Mouse (Mus musculus): Measurements from ENCODE around the gene Ptcra. TPM values are rescaled to one million over a fixed set of nuclear protein-coding genes. Genes with fewer than 3 reads are reported as not detected.
"Not testable (repeated sequence)": the region's sequence is repeated elsewhere in the genome, so short reads cannot be mapped to it uniquely, and the experiment has no call there.

Gene Ptcra
- polyA plus RNA-seq, 1 experiment from 2014 or later, result 0.34 TPM

DNA sequence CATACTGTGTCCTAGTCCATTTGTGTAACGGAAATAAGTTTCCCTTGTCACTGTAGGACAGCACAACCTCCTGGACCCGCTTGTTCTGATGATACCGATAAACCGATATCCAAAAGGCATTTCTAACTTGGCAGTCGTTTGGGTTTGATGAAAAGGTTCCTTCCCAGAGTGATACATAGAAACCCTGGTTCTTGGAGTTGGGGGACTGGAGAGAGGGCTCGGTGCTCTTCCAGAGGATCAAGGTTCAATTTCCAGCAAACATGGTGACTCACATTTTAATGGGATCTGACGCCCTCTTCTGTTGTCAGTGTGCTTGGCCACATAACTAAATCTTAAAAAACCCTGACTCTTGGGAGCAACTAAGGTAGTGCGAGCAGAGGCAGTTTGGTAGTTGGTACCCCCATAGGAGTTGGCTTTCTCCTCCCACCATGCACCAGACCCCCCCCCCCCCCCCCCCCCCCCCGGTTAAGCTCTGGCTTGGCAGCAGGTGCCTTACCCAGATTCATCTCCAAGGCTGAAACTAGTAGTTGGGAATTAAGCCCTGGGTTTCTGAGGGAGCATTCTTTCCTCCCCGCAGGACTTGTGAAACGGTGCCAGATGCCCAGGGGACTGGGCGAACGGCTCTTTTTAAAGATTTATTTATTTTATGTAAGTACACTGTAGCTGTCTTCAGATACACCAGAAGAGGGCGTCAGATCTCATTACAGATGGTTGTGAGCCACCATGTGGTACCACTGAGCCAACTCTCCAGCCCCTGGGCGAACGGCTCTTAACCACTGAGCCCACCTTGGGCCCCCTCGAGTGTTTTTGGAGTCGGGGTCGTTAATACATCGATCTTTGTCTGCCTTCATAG, 10.0 kb upstream of the Ptcra start:
- Histone ChIP-seq H3K9me3 (ENCODE audit: control insufficient read depth, low read length) (no peaks in the 10 kb centered on the region), H3K27me3 (ENCODE audit: control insufficient read depth, insufficient read depth, low read length) (no peaks in the 10 kb centered on the region), H3K4me2 (replicated peaks; ENCODE audit: low read depth, low read length) (peak overlapping the region; percentile 67), H3K4me3 (ENCODE audit: low read depth, low read length) (peak overlapping the region; percentile 71), H3K4me1 (replicated peaks; ENCODE audit: control insufficient read depth, insufficient read depth, low read length) (0 out of 2 replicates have a peak, but pooled peaks cover 3% of the 10 kb centered on the region), H3K36me3 (ENCODE audit: control insufficient read depth, insufficient read depth, low read length) (peaks cover 5% of the 10 kb centered on the region; the same call in 1 of the 2 replicates), H3K9ac (ENCODE audit: low read depth, low read length) (peak overlapping the region; percentile 73; the same call in 1 of the 2 replicates), H3K27ac (ENCODE audit: low read depth, low read length) (no peak overlapping the region)
- ATAC-seq (ENCODE audit: low FRiP score), result peak; percentile 37
- WGBS, result 12% methylated on average over 19 of the region's 20 CpGs
- DNase-seq (ENCODE audit: low spot score), result peak; percentile 40

DNA sequence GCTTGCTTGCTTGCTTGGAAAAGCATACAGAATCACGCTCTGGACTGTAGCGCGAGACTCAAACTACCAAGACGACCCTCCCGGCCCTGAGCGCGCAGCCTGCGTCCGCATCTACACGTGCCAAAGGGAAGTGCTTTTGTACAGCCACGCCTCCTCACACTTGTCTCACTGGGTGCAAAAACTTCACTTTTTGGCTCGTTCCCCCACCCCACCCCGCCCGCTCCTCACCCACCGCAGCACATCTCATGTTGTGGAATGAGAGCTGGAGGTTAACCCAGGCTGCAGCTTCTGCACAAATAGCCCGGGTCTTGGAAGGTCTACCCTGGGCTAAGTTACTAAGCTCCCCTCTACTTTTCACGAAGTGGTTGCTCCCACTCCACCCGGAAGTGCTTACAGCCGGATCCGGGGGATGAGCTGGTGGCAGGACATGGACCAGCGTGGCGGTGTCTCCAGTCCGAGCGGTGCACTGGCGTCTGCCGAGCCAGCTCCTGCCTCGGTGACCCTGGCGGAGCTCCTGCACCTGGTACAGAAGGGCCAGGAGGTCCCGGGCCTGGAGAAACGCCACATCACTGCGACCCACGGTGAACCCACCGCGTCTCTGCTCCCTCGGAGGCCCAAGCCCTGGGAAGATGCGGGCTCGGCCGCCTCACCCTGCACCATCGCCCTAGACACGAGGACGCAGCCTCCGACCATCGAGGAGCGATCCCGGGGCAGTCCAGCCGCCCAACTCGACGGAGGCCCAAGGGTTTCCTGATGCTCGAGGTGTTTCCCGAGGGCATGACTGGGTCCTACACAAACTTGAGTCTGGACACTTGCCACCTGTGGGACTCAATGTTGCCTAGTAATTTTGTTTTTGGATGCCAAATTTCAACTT, 9.1 kb upstream of the Ptcra start, which contains the start of gene 2310039H08Rik:
Gene 2310039H08Rik, plus strand, starts transcription at position 232 of the 874 bp plus-strand sequence.
- H3K27ac ChIP-seq (ENCODE audit: low read depth, low read length), result peak within 1 kb of the TSS; percentile 51
- ATAC-seq (ENCODE audit: low FRiP score), result peak; percentile 89
- peak within 1 kb of the TSS; percentile 71 for H3K4me3 ChIP-seq (ENCODE audit: low read depth, low read length)
- no peaks in the 10 kb centered on the region for H3K9me3 ChIP-seq (ENCODE audit: control insufficient read depth, low read length)
- 0 out of 2 replicates have a peak, but pooled peaks cover 3% of the 10 kb centered on the region for H3K4me1 ChIP-seq (replicated peaks; ENCODE audit: control insufficient read depth, insufficient read depth, low read length)
- H3K36me3 ChIP-seq (ENCODE audit: control insufficient read depth, insufficient read depth, low read length), result peaks cover 5% of the 10 kb centered on the region; the same call in 1 of the 2 replicates
- peak within 1 kb of the TSS; percentile 73 for H3K9ac ChIP-seq (ENCODE audit: low read depth, low read length)
- peak; percentile 87 for DNase-seq (ENCODE audit: low spot score)
- under 1% methylated on average over 50 of the region's 50 CpGs for WGBS
- H3K4me2 ChIP-seq (replicated peaks; ENCODE audit: low read depth, low read length), result peak within 1 kb of the TSS; percentile 67
- H3K27me3 ChIP-seq (ENCODE audit: control insufficient read depth, insufficient read depth, low read length), result no peaks in the 10 kb centered on the region

DNA sequence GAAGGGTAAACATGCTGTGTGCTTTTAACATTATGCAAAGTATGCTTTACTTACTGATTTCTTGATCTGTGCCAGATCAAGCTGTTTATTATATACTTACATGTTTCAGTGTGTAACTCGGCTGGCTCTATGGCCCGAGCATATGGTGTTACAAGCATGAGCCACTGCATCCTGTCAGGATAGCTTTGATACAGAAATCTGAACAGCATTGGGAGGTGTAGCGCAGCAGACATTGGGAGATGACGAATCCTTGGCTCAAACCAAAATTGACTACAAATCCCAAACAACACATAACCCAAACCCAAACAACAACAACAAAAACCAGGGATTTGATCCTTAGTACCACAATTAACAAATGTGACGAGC, 8.5 kb upstream of the Ptcra start:
- Histone ChIP-seq H3K9me3 (ENCODE audit: control insufficient read depth, low read length) (no peaks in the 10 kb centered on the region), H3K4me2 (replicated peaks; ENCODE audit: low read depth, low read length) (peak overlapping the region; percentile 67), H3K27ac (ENCODE audit: low read depth, low read length) (peak overlapping the region; percentile 20; the same call in 1 of the 2 replicates), H3K4me1 (replicated peaks; ENCODE audit: control insufficient read depth, insufficient read depth, low read length) (0 out of 2 replicates have a peak, but pooled peaks cover 3% of the 10 kb centered on the region), H3K9ac (ENCODE audit: low read depth, low read length) (peak overlapping the region; percentile 73), H3K36me3 (ENCODE audit: control insufficient read depth, insufficient read depth, low read length) (0 out of 2 replicates have a peak, but pooled peaks cover 2% of the 10 kb centered on the region), H3K27me3 (ENCODE audit: control insufficient read depth, insufficient read depth, low read length) (no peaks in the 10 kb centered on the region), H3K4me3 (ENCODE audit: low read depth, low read length) (peak overlapping the region; percentile 71)
- WGBS, result 14% methylated on average over 5 of the region's 5 CpGs
- DNase-seq (ENCODE audit: low spot score) (no peak), ATAC-seq (ENCODE audit: low FRiP score) (peak; percentile 38; the same call in 1 of the 2 replicates)

DNA sequence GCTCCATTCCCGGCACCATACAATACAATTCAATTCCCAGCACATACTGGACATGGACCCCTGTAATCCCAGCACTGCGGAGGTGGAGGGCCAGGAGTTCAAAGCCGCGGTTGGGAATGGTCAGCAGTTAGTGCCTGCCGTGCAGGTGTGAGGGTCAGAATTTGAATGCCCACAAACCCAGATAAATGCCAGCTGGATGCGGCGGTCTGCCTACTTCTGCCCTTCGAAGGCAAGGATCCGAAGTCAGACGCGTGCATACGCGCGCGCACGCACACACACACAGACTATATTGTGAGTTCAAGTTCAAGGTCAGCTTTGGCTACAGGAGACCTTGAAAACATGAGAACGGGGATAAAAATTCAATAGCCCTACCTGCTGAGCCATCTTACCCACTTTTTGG, 8.1 kb upstream of the Ptcra start:
- no peaks in the 10 kb centered on the region for H3K9me3 ChIP-seq (ENCODE audit: control insufficient read depth, low read length)
- peak overlapping the region; percentile 73 for H3K9ac ChIP-seq (ENCODE audit: low read depth, low read length)
- 0 out of 2 replicates have a peak, but pooled peaks cover 2% of the 10 kb centered on the region for H3K36me3 ChIP-seq (ENCODE audit: control insufficient read depth, insufficient read depth, low read length)
- H3K27me3 ChIP-seq (ENCODE audit: control insufficient read depth, insufficient read depth, low read length), result no peaks in the 10 kb centered on the region
- H3K4me1 ChIP-seq (replicated peaks; ENCODE audit: control insufficient read depth, insufficient read depth, low read length), result 0 out of 2 replicates have a peak, but pooled peaks cover 3% of the 10 kb centered on the region
- no peak overlapping the region for H3K27ac ChIP-seq (ENCODE audit: low read depth, low read length)
- H3K4me2 ChIP-seq (replicated peaks; ENCODE audit: low read depth, low read length), result peak overlapping the region; percentile 67
- H3K4me3 ChIP-seq (ENCODE audit: low read depth, low read length), result peak overlapping the region; percentile 71
- WGBS, result 66% methylated on average over 17 of the region's 17 CpGs
- DNase-seq (ENCODE audit: low spot score) (no peak), ATAC-seq (ENCODE audit: low FRiP score) (no peak)

DNA sequence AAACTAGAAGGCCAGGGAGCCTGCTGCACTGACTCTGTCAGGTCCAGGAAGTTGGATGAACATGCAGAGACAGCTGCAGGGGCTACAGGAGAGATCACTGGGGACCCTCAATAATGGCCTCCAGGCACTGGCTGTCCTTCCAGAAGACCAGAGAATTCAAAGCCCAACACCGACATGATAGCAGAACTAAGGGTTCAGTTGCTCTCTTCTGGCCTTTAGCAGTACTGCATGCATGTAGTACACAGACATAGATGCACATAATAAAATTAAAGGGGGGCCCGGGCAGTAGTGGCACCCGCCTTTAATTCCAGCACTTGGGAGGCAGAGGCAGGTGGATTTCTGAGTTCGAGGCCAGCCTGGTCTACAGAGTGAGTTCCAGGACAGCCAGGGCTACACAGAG, 7.5 kb upstream of the Ptcra start:
- ATAC-seq (ENCODE audit: low FRiP score), result no peak
- no peak overlapping the region for H3K4me3 ChIP-seq (ENCODE audit: low read depth, low read length)
- no peak overlapping the region for H3K4me2 ChIP-seq (replicated peaks; ENCODE audit: low read depth, low read length)
- WGBS, result 88% methylated on average over 4 of the region's 4 CpGs
- H3K36me3 ChIP-seq (ENCODE audit: control insufficient read depth, insufficient read depth, low read length), result 0 out of 2 replicates have a peak, but pooled peaks cover 2% of the 10 kb centered on the region
- H3K4me1 ChIP-seq (replicated peaks; ENCODE audit: control insufficient read depth, insufficient read depth, low read length), result 0 out of 2 replicates have a peak, but pooled peaks cover 3% of the 10 kb centered on the region
- no peak overlapping the region for H3K9ac ChIP-seq (ENCODE audit: low read depth, low read length)
- H3K27me3 ChIP-seq (ENCODE audit: control insufficient read depth, insufficient read depth, low read length), result no peaks in the 10 kb centered on the region
- no peaks in the 10 kb centered on the region for H3K9me3 ChIP-seq (ENCODE audit: control insufficient read depth, low read length)
- no peak overlapping the region for H3K27ac ChIP-seq (ENCODE audit: low read depth, low read length)
- DNase-seq (ENCODE audit: low spot score), result no peak

DNA sequence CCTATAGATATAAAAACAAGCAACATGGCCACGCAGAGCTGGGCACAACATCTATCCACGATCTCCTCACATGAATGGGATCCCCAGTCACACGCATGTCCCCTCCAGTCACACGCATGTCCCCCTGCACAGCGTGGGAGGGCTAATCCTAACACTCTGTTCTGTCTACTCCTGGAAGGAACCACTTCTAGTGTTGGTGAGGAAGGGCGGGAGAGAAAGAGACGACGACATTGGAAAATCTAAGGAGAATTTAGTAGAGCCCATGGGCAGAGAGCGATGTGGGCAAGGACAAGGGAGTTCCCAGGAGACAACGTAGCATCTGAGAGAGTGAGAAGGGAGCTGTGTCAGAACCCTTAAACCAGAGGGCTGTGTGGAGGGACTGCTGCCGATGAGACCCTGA, 7.0 kb upstream of the Ptcra start:
- Histone ChIP-seq H3K4me2 (replicated peaks; ENCODE audit: low read depth, low read length) (no peak overlapping the region), H3K9ac (ENCODE audit: low read depth, low read length) (no peak overlapping the region), H3K9me3 (ENCODE audit: control insufficient read depth, low read length) (no peaks in the 10 kb centered on the region), H3K4me1 (replicated peaks; ENCODE audit: control insufficient read depth, insufficient read depth, low read length) (0 out of 2 replicates have a peak, but pooled peaks cover 3% of the 10 kb centered on the region), H3K4me3 (ENCODE audit: low read depth, low read length) (no peak overlapping the region), H3K36me3 (ENCODE audit: control insufficient read depth, insufficient read depth, low read length) (0 out of 2 replicates have a peak, but pooled peaks cover 2% of the 10 kb centered on the region), H3K27me3 (ENCODE audit: control insufficient read depth, insufficient read depth, low read length) (no peaks in the 10 kb centered on the region), H3K27ac (ENCODE audit: low read depth, low read length) (no peak overlapping the region)
- ATAC-seq (ENCODE audit: low FRiP score) (no peak), DNase-seq (ENCODE audit: low spot score) (no peak)
- 89% methylated on average over 11 of the region's 11 CpGs for WGBS

DNA sequence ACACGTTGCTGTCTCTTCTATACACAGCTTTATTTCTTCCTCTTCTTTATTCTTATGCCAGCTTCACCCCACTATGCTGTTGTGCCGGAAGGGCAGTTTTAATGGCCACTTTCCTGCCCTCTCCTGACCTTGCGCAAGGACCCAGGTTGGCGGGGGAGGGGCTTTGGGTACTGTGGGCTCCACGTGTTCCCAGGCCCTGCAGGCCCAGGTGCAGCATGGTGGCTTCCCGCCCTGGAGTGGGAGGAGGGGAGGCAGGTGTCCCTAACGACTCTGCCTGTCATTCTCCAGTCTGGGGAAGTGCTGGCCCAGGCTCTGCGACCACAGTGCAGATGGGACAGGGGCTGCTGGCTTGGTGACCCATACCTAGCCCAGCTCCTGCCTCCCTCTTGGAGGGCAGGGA, 4.4 kb upstream of the Ptcra start:
- DNase-seq (ENCODE audit: low spot score) (no peak), ATAC-seq (ENCODE audit: low FRiP score) (no peak)
- Histone ChIP-seq H3K27me3 (ENCODE audit: control insufficient read depth, insufficient read depth, low read length) (no peaks in the 10 kb centered on the region), H3K9me3 (ENCODE audit: control insufficient read depth, low read length) (no peaks in the 10 kb centered on the region), H3K4me1 (replicated peaks; ENCODE audit: control insufficient read depth, insufficient read depth, low read length) (no peaks in the 10 kb centered on the region), H3K9ac (ENCODE audit: low read depth, low read length) (no peak overlapping the region), H3K4me3 (ENCODE audit: low read depth, low read length) (no peak overlapping the region), H3K36me3 (ENCODE audit: control insufficient read depth, insufficient read depth, low read length) (no peaks in the 10 kb centered on the region), H3K27ac (ENCODE audit: low read depth, low read length) (no peak overlapping the region), H3K4me2 (replicated peaks; ENCODE audit: low read depth, low read length) (no peak overlapping the region)
- 57% methylated on average over 8 of the region's 8 CpGs for WGBS

DNA sequence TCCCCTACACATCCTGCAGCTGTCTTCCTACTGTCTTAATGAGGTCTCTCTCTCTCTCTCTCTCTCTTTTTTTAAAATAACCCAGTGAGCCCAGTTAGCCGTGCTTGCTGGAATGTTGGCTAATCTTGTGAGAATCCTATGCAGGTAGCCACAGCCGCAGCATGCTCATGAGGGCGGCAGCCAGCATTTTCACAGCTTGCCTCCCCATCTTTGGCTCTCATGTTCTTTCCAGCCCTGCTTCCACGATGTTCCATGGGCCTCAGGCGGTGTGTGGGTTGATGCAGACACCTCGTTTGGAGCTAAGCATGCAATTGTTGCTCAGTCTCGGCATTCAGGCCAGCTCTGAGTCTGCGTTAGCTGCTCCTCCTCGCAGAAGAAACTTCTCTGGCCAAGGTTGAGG, 1.4 kb upstream of the Ptcra start:
- H3K36me3 ChIP-seq (ENCODE audit: control insufficient read depth, insufficient read depth, low read length); H3K4me3 ChIP-seq (ENCODE audit: low read depth, low read length): not testable (repeated sequence)

More for the DNA sequence above, 1.4 kb upstream of the Ptcra start:
- not testable (repeated sequence) for DNase-seq (ENCODE audit: low spot score); H3K9me3 ChIP-seq (ENCODE audit: control insufficient read depth, low read length); H3K4me2 ChIP-seq (replicated peaks; ENCODE audit: low read depth, low read length); H3K9ac ChIP-seq (ENCODE audit: low read depth, low read length); H3K27me3 ChIP-seq (ENCODE audit: control insufficient read depth, insufficient read depth, low read length); ATAC-seq (ENCODE audit: low FRiP score); H3K4me1 ChIP-seq (replicated peaks; ENCODE audit: control insufficient read depth, insufficient read depth, low read length); H3K27ac ChIP-seq (ENCODE audit: low read depth, low read length)
- WGBS, result 75% methylated on average over 8 of the region's 9 CpGs
